Mouse (Mus musculus) midbrain, embryonic 12.5 days (tissue): Measurements from ENCODE around the gene C2cd3. TPM values are rescaled to one million over a fixed set of nuclear protein-coding genes. Genes with fewer than 3 reads are reported as not detected.
A peak's percentile ranks its signal among the peaks of the same experiment; 100 is the strongest.

Experiments used
- ATAC-seq: fragments of 200-750 bp; cut with Nextera tagmentation; 2 replicates; pipeline ENCODE4 v1.8.0; 2017; ENCODE audit warnings: low read depth, moderate TSS enrichment, moderate library complexity; ENCODE audit not compliant: low FRiP score
- H3K27ac ChIP-seq: fragments of 300-500 bp; sonication (generic); replicated peaks from 2 replicates; pipeline ENCODE4 v1.5.1; 2016; ENCODE audit warnings: mild to moderate bottlenecking
- H3K27me3 ChIP-seq: fragments of 300-500 bp; sonication (generic); 2 replicates; pipeline ENCODE4 v1.6.1; 2016; ENCODE audit warnings: mild to moderate bottlenecking
- H3K36me3 ChIP-seq: fragments of 300-500 bp; sonication (generic); 2 replicates; pipeline ENCODE4 v1.6.1; 2016
- H3K4me1 ChIP-seq: fragments of 300-500 bp; sonication (generic); 2 replicates; pipeline ENCODE4 v1.6.1; 2016
- H3K4me2 ChIP-seq: fragments of 300-500 bp; sonication (generic); replicated peaks from 2 replicates; pipeline ENCODE4 v1.6.1; 2016; ENCODE audit warnings: mild to moderate bottlenecking, moderate library complexity
- H3K4me3 ChIP-seq: fragments of 300-500 bp; sonication (generic); 2 replicates; pipeline ENCODE4 v1.5.1; 2016; ENCODE audit warnings: mild to moderate bottlenecking
- H3K9ac ChIP-seq: fragments of 300-500 bp; sonication (generic); replicated peaks from 2 replicates; pipeline ENCODE4 v1.6.1; 2016; ENCODE audit warnings: mild to moderate bottlenecking, moderate library complexity
- H3K9me3 ChIP-seq: fragments of 300-500 bp; sonication (generic); 2 replicates; pipeline ENCODE4 v1.6.1; 2016; ENCODE audit warnings: mild to moderate bottlenecking
- WGBS: fragments of 180-500 bp; shearing (Covaris S2); methylation state at CpG from one replicate; pipeline ENCODE4 v1.1.7; 2016; 5-methylcytosine and 5-hydroxymethylcytosine counted together
- polyA plus RNA-seq: library from polyadenylated mRNA; unstranded; fragments of >200 nt; fragmentation: Nextera tagmentation; extraction: Ambion mirVana; gene quantifications from 2 replicates; pipeline ENCODE4 v1.2.1, GENCODE M21; 2016

C2cd3 gene
- polyA plus RNA-seq, 1 experiment from 2014 or later: 41.0 TPM

GRCm38 (mm10) chr7:100364888-100365287, 7.1 kb upstream of the C2cd3 start:
- Histone ChIP-seq H3K4me3 (no peak overlapping the region), H3K4me2 (no peak overlapping the region), H3K27me3 (no peaks in the 10 kb centered on the region), H3K9me3 (no peaks in the 10 kb centered on the region), H3K36me3 (peaks cover 12% of the 10 kb centered on the region; the same call in 1 of the 2 replicates), H3K27ac (no peak overlapping the region), H3K9ac (no peak overlapping the region), H3K4me1 (peaks cover 7% of the 10 kb centered on the region; the same call in 1 of the 2 replicates)
- 73% methylated on average over 6 of the region's 6 CpGs for WGBS
- no peak for ATAC-seq

- Histone ChIP-seq H3K4me3 (peak overlapping the region; percentile 68), H3K9ac (peak overlapping the region; percentile 57), H3K4me2 (peak overlapping the region; percentile 77), H3K27me3 (no peaks in the 10 kb centered on the region), H3K4me1 (peaks cover 28% of the 10 kb centered on the region), H3K36me3 (peaks cover 26% of the 10 kb centered on the region), H3K9me3 (no peaks in the 10 kb centered on the region), H3K27ac (peak overlapping the region; percentile 85)
- WGBS: 7% methylated on average over 17 of the region's 17 CpGs
- no peak; the same call in 1 of the 2 replicates for ATAC-seq
Measured at GRCm38 (mm10) chr7:100372452-100372980, 483 bp downstream of the C2cd3 start.

GRCm38 (mm10) chr7:100378257-100378656, 6.2 kb downstream of the C2cd3 start:
- 89% methylated on average over 2 of the region's 2 CpGs for WGBS
- H3K27me3 ChIP-seq: no peaks in the 10 kb centered on the region
- no peak overlapping the region for H3K9ac ChIP-seq
- H3K4me1 ChIP-seq: 0 out of 2 replicates have a peak, but pooled peaks cover 3% of the 10 kb centered on the region
- H3K4me3 ChIP-seq: no peak overlapping the region
- H3K9me3 ChIP-seq: no peaks in the 10 kb centered on the region
- no peak overlapping the region for H3K4me2 ChIP-seq
- ATAC-seq: no peak
- no peak overlapping the region for H3K27ac ChIP-seq
- H3K36me3 ChIP-seq: peaks cover 68% of the 10 kb centered on the region

- ATAC-seq: no peak
- peaks cover 67% of the 10 kb centered on the region for H3K36me3 ChIP-seq
- H3K27ac ChIP-seq: no peak overlapping the region
- H3K27me3 ChIP-seq: no peaks in the 10 kb centered on the region
- H3K9ac ChIP-seq: no peak overlapping the region
- no peak overlapping the region for H3K4me3 ChIP-seq
- no peaks in the 10 kb centered on the region for H3K4me1 ChIP-seq
- H3K9me3 ChIP-seq: no peaks in the 10 kb centered on the region
- no peak overlapping the region for H3K4me2 ChIP-seq
Measured at GRCm38 (mm10) chr7:100381161-100381560, 9.1 kb downstream of the C2cd3 start.

GRCm38 (mm10) chr7:100383207-100383606, 11.2 kb downstream of the C2cd3 start:
- H3K4me1 ChIP-seq: no peaks in the 10 kb centered on the region
- no peak for ATAC-seq
- H3K9me3 ChIP-seq: no peaks in the 10 kb centered on the region
- H3K9ac ChIP-seq: no peak overlapping the region
- peaks cover 66% of the 10 kb centered on the region for H3K36me3 ChIP-seq
- H3K4me3 ChIP-seq: no peak overlapping the region
- no peak overlapping the region for H3K27ac ChIP-seq
- 97% methylated on average over 2 of the region's 2 CpGs for WGBS
- H3K4me2 ChIP-seq: no peak overlapping the region
- H3K27me3 ChIP-seq: no peaks in the 10 kb centered on the region

- 98% methylated on average over 2 of the region's 2 CpGs for WGBS
- Histone ChIP-seq H3K4me2 (no peak overlapping the region), H3K27ac (no peak overlapping the region), H3K4me3 (no peak overlapping the region), H3K9me3 (no peaks in the 10 kb centered on the region), H3K9ac (no peak overlapping the region), H3K27me3 (no peaks in the 10 kb centered on the region), H3K4me1 (no peaks in the 10 kb centered on the region), H3K36me3 (peaks cover 68% of the 10 kb centered on the region)
- ATAC-seq: no peak
Measured at GRCm38 (mm10) chr7:100388174-100388573, 16.1 kb downstream of the C2cd3 start.

- no peaks in the 10 kb centered on the region for H3K27me3 ChIP-seq
- no peak overlapping the region for H3K4me2 ChIP-seq
- peaks cover 71% of the 10 kb centered on the region for H3K36me3 ChIP-seq
- no peak overlapping the region for H3K4me3 ChIP-seq
- H3K9ac ChIP-seq: no peak overlapping the region
- no peaks in the 10 kb centered on the region for H3K9me3 ChIP-seq
- WGBS: 92% methylated on average over 8 of the region's 8 CpGs
- no peak overlapping the region for H3K27ac ChIP-seq
- H3K4me1 ChIP-seq: no peaks in the 10 kb centered on the region
- no peak for ATAC-seq
Measured at GRCm38 (mm10) chr7:100390166-100390565, 18.1 kb downstream of the C2cd3 start.

GRCm38 (mm10) chr7:100392265-100392664, 20.2 kb downstream of the C2cd3 start:
- no peak overlapping the region for H3K4me2 ChIP-seq
- no peaks in the 10 kb centered on the region for H3K9me3 ChIP-seq
- 85% methylated on average over 2 of the region's 2 CpGs for WGBS
- no peak overlapping the region for H3K4me3 ChIP-seq
- H3K27ac ChIP-seq: no peak overlapping the region
- H3K36me3 ChIP-seq: peaks cover 79% of the 10 kb centered on the region
- no peaks in the 10 kb centered on the region for H3K27me3 ChIP-seq
- ATAC-seq: no peak
- no peak overlapping the region for H3K9ac ChIP-seq
- no peaks in the 10 kb centered on the region for H3K4me1 ChIP-seq

GRCm38 (mm10) chr7:100399231-100399913, 27.3 kb downstream of the C2cd3 start:
- H3K36me3 ChIP-seq: peaks cover 73% of the 10 kb centered on the region

GRCm38 (mm10) chr7:100400899-100401539, 29.0 kb downstream of the C2cd3 start:
- Histone ChIP-seq H3K4me3 (no peak overlapping the region), H3K9me3 (no peaks in the 10 kb centered on the region), H3K36me3 (peaks cover 75% of the 10 kb centered on the region), H3K4me1 (no peaks in the 10 kb centered on the region; the same call in 1 of the 2 replicates), H3K4me2 (no peak overlapping the region), H3K27ac (no peak overlapping the region), H3K9ac (no peak overlapping the region), H3K27me3 (no peaks in the 10 kb centered on the region)
- no peak for ATAC-seq
- 72% methylated on average over 4 of the region's 4 CpGs for WGBS

More at GRCm38 (mm10) chr7:100399231-100399913, 27.3 kb downstream of the C2cd3 start:
- 0 out of 2 replicates have a peak, but pooled peaks have one; percentile 52 for ATAC-seq
- Histone ChIP-seq H3K4me2 (no peak overlapping the region), H3K27ac (no peak overlapping the region), H3K4me3 (no peak overlapping the region), H3K4me1 (no peaks in the 10 kb centered on the region; the same call in 1 of the 2 replicates), H3K27me3 (no peaks in the 10 kb centered on the region), H3K9ac (no peak overlapping the region), H3K9me3 (no peaks in the 10 kb centered on the region)
- WGBS: 52% methylated on average over 8 of the region's 8 CpGs

- peaks cover 76% of the 10 kb centered on the region for H3K36me3 ChIP-seq
- WGBS: 93% methylated on average over 4 of the region's 4 CpGs
- H3K4me1 ChIP-seq: no peaks in the 10 kb centered on the region; the same call in 1 of the 2 replicates
- H3K27me3 ChIP-seq: no peaks in the 10 kb centered on the region
- H3K27ac ChIP-seq: no peak overlapping the region
- H3K9ac ChIP-seq: no peak overlapping the region
- H3K9me3 ChIP-seq: no peaks in the 10 kb centered on the region
- ATAC-seq: no peak
- no peak overlapping the region for H3K4me3 ChIP-seq
- H3K4me2 ChIP-seq: no peak overlapping the region
Measured at GRCm38 (mm10) chr7:100402715-100403114, 30.7 kb downstream of the C2cd3 start.

GRCm38 (mm10) chr7:100407677-100408076, 35.6 kb downstream of the C2cd3 start:
- H3K9me3 ChIP-seq: no peaks in the 10 kb centered on the region
- no peak for ATAC-seq
- WGBS: 97% methylated on average over 5 of the region's 5 CpGs
- H3K4me1 ChIP-seq: no peaks in the 10 kb centered on the region
- no peak overlapping the region for H3K9ac ChIP-seq
- H3K27me3 ChIP-seq: no peaks in the 10 kb centered on the region
- no peak overlapping the region for H3K4me2 ChIP-seq
- H3K27ac ChIP-seq: no peak overlapping the region
- no peak overlapping the region for H3K4me3 ChIP-seq
- peaks cover 84% of the 10 kb centered on the region for H3K36me3 ChIP-seq
